Mouse (Mus musculus): ENCODE data around the gene Cacna1a.
"Not testable (repeated sequence)": the region's sequence is repeated elsewhere in the genome, so short reads cannot be mapped to it uniquely, and the experiment has no call there.

The Cacna1a gene

GRCm38 (mm10) chr8:84594099-84594780 is 206.0 kb downstream of the Cacna1a start:
- DNase-seq, result peak; percentile 68

- peak; percentile 68 for DNase-seq
Observed at GRCm38 (mm10) chr8:84595648-84596047, 207.4 kb downstream of the Cacna1a start.

- no peak for DNase-seq
Observed at GRCm38 (mm10) chr8:84599401-84599800, 211.2 kb downstream of the Cacna1a start.

GRCm38 (mm10) chr8:84600311-84600907 is 212.2 kb downstream of the Cacna1a start:
- DNase-seq, result no peak

GRCm38 (mm10) chr8:84601221-84601751 is 213.0 kb downstream of the Cacna1a start:
- DNase-seq, result no peak

- DNase-seq, result peak; percentile 27
Observed at GRCm38 (mm10) chr8:84614512-84615223, 226.4 kb downstream of the Cacna1a start.

- no peak for DNase-seq
Observed at GRCm38 (mm10) chr8:84615666-84616485, 227.6 kb downstream of the Cacna1a start.

- no peak for DNase-seq
Observed at GRCm38 (mm10) chr8:84617005-84617404, 228.8 kb downstream of the Cacna1a start.

- no peak for DNase-seq
Observed at GRCm38 (mm10) chr8:84621102-84621625, 232.9 kb downstream of the Cacna1a start.

GRCm38 (mm10) chr8:84623425-84623824 is 235.2 kb downstream of the Cacna1a start:
- not testable (repeated sequence) for DNase-seq

- DNase-seq, result no peak
Observed at GRCm38 (mm10) chr8:84629586-84629985, 241.3 kb downstream of the Cacna1a start.

GRCm38 (mm10) chr8:84630145-84630544 is 241.9 kb downstream of the Cacna1a start:
- no peak for DNase-seq

GRCm38 (mm10) chr8:84631813-84632212 is 243.6 kb downstream of the Cacna1a start:
- DNase-seq, result no peak

GRCm38 (mm10) chr8:84633841-84634584 is 245.8 kb downstream of the Cacna1a start:
- DNase-seq, result no peak

- DNase-seq, result peak; percentile 21
Observed at GRCm38 (mm10) chr8:84634849-84635304, 246.6 kb downstream of the Cacna1a start.

- no peak for DNase-seq
Observed at GRCm38 (mm10) chr8:84635397-84636050, 247.3 kb downstream of the Cacna1a start.

- peak; percentile 84 for DNase-seq
Observed at GRCm38 (mm10) chr8:84636051-84636691, 247.9 kb downstream of the Cacna1a start.

- peak; percentile 41 for DNase-seq
Observed at GRCm38 (mm10) chr8:84637946-84638554, 249.8 kb downstream of the Cacna1a start.

GRCm38 (mm10) chr8:84638555-84639161 is 250.4 kb downstream of the Cacna1a start:
- DNase-seq, result no peak
